Mouse (Mus musculus): Measurements from ENCODE around the gene H2-M3. TPM values are rescaled to one million over a fixed set of nuclear protein-coding genes. Genes with fewer than 3 reads are reported as not detected.
"Not testable (repeated sequence)": the region's sequence is repeated elsewhere in the genome, so short reads cannot be mapped to it uniquely, and the experiment has no call there.

Gene H2-M3
- total RNA-seq (2014; rRNA removed), result 1.0 and 1.9 TPM in 2 replicates
- 1.5 and 1.7 TPM in 2 replicates for polyA plus RNA-seq (2015; fragmentation: Nextera tagmentation; extraction: Ambion mirVana)

DNA sequence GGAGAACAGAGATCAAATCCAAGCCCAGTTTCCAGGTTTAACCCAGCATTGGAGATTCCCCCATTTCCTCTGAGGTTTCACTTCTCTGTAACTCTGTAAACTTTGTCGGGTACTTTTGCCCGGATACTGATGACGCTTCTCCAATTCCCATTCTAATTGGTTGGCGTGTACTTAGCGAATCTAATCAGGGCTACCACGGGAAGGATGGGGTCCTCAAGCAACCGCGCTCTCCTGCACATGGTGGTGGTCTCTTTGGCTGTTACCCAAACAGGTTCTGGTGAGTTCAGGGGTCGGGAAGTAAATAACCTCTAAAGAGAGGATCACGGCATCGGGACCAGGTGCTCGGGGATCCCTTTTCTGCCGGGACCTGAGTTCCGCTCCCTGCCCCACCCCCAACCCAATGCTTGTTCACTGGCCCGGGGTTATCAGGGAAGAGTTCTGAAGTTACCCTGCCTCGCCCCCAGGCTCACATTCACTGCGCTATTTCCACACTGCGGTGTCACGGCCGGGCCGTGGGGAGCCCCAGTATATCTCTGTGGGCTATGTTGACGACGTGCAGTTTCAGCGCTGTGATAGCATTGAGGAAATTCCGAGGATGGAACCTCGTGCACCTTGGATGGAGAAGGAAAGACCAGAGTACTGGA, at the start of gene H2-M3:
Gene H2-M3 (plus strand): TSS at position 163 of the 644 bp plus-strand sequence.
- Histone ChIP-seq H3K36me3 (ENCODE audit: insufficient read depth) (no peaks in the 10 kb centered on the region), H3K4me3 (ENCODE audit: low read depth, low read length) (peak within 1 kb of the TSS; percentile 44), H3K4me2 (ENCODE audit: low read depth) (peak within 1 kb of the TSS; percentile 93), H3K9ac (peak within 1 kb of the TSS; percentile 36; the same call in 1 of the 2 replicates), H3K27me3 (ENCODE audit: insufficient read depth, low read length) (no peaks in the 10 kb centered on the region), H3K4me1 (ENCODE audit: insufficient read depth) (no peaks in the 10 kb centered on the region), H3K9me3 (ENCODE audit: low read length) (no peaks in the 10 kb centered on the region), H3K27ac (ENCODE audit: low read depth, low read length) (no peak within 1 kb of the TSS)
- TF ChIP-seq CTCF (IDR thresholded peaks at IDR 0.05; ENCODE audit: low read depth), result no peak
- 4% methylated on average over 26 of the region's 26 CpGs for WGBS
- DNase-seq (peak; percentile 95), ATAC-seq (peak; percentile 100)

DNA sequence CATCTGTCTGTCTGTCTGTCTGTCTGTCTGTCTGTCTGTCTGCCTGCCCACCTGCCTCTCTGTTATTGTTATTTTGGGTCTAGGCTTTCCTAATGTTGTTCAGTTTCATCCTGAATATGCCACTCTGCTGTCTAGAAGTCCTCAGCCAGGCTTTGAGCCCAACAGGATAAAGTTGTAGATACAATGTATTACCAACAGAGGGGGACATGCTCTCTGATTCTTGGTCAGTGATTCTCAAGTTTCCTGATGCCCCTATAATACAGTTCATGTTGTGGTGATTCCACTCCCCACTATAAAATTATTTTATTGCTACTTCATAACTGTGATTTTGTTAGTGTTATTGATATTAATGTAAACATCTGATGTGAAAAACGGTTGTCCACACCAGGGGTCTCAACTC, 48.1 kb upstream of the H2-M3 start:
- WGBS, result 32% methylated on average over 1 of the region's 1 CpGs
- Histone ChIP-seq H3K4me2 (ENCODE audit: low read depth) (no peak overlapping the region), H3K36me3 (ENCODE audit: insufficient read depth) (no peaks in the 10 kb centered on the region), H3K9ac (no peak overlapping the region), H3K9me3 (ENCODE audit: low read length) (no peaks in the 10 kb centered on the region), H3K4me1 (ENCODE audit: insufficient read depth) (no peaks in the 10 kb centered on the region), H3K27me3 (ENCODE audit: insufficient read depth, low read length) (no peaks in the 10 kb centered on the region), H3K27ac (ENCODE audit: low read depth, low read length) (no peak overlapping the region), H3K4me3 (ENCODE audit: low read depth, low read length) (no peak overlapping the region)
- ATAC-seq, result no peak
- TF ChIP-seq CTCF (IDR thresholded peaks at IDR 0.05; ENCODE audit: low read depth), result no peak; the same call in 1 of the 2 replicates
- DNase-seq, result no peak

DNA sequence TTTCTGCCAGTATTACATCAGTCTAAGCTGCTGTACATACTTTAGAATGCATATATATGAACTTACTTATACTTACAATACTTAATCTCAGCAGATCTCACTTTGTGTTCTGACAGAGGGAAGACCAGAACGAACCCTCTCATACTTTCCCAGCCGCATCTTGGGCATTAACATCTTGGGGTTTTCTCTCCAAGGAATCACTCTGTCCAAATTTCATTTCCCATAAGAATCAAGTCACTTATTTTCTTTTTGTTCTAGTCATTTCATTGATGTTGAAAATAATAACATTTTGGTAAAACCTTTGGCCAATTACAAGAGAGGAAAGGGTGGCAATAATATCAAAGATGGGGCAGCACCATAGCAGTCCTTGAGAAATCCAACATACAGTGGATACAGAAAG, 32.8 kb upstream of the H2-M3 start, which contains the start of gene Olfr97:
Gene Olfr97 (minus strand): TSS at position 101 of the 400 bp plus-strand sequence.
- not testable (repeated sequence) for H3K9me3 ChIP-seq (ENCODE audit: low read length); H3K36me3 ChIP-seq (ENCODE audit: insufficient read depth); H3K27me3 ChIP-seq (ENCODE audit: insufficient read depth, low read length); ATAC-seq; H3K27ac ChIP-seq (ENCODE audit: low read depth, low read length); H3K9ac ChIP-seq; H3K4me1 ChIP-seq (ENCODE audit: insufficient read depth); DNase-seq; H3K4me2 ChIP-seq (ENCODE audit: low read depth); H3K4me3 ChIP-seq (ENCODE audit: low read depth, low read length)
- 90% methylated on average over 2 of the region's 2 CpGs for WGBS

DNA sequence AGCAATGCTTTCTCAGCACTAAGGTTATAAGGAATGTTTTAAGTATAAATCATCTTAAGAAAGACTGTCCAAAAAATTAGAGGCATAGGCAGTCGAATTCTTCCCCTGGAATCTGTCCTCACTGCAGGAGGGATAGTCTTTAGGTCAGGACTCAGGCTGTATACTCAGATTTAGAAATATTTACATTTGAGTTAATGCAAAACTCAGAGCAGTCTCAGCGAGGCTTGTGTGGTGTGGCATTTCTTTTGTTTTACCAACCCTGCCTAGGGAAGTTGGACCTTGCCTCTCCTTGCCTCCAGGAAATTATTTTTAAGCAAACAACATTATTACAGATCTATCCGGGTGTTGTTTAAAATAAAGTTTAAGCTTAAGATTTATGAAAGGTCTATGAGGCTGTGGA, 27.8 kb upstream of the H2-M3 start:
- no peak overlapping the region for H3K27ac ChIP-seq (ENCODE audit: low read depth, low read length)
- no peak for TF ChIP-seq CTCF (IDR thresholded peaks at IDR 0.05; ENCODE audit: low read depth)
- no peak for ATAC-seq
- no peak overlapping the region for H3K4me2 ChIP-seq (ENCODE audit: low read depth)
- H3K27me3 ChIP-seq (ENCODE audit: insufficient read depth, low read length), result no peaks in the 10 kb centered on the region
- DNase-seq, result no peak
- H3K36me3 ChIP-seq (ENCODE audit: insufficient read depth), result no peaks in the 10 kb centered on the region
- WGBS, result 60% methylated on average over 3 of the region's 3 CpGs
- H3K4me3 ChIP-seq (ENCODE audit: low read depth, low read length), result no peak overlapping the region
- H3K9me3 ChIP-seq (ENCODE audit: low read length), result no peaks in the 10 kb centered on the region
- no peaks in the 10 kb centered on the region for H3K4me1 ChIP-seq (ENCODE audit: insufficient read depth)
- H3K9ac ChIP-seq, result no peak overlapping the region

DNA sequence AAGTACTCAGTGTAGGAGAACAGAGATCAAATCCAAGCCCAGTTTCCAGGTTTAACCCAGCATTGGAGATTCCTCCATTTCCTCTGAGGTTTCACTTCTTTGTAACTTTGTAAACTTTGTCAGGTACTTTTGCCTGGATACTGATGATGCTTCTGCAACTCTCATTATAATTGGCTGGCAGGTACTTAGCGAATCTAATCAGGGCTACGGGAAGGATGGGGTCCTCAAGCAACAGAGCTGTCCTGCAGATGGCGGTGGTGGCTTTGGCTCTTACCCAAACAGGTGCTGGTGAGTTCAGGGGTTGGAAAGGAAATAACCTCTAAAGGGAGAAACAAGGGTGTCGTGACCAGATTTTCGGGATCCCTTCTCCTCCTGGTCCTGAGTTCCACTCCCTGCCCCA, 23.3 kb upstream of the H2-M3 start:
- Histone ChIP-seq H3K9me3 (ENCODE audit: low read length) (no peaks in the 10 kb centered on the region), H3K4me1 (ENCODE audit: insufficient read depth) (no peaks in the 10 kb centered on the region), H3K27ac (ENCODE audit: low read depth, low read length) (no peak overlapping the region), H3K27me3 (ENCODE audit: insufficient read depth, low read length) (no peaks in the 10 kb centered on the region), H3K4me3 (ENCODE audit: low read depth, low read length) (no peak overlapping the region), H3K4me2 (ENCODE audit: low read depth) (no peak overlapping the region), H3K9ac (no peak overlapping the region), H3K36me3 (ENCODE audit: insufficient read depth) (no peaks in the 10 kb centered on the region)
- WGBS, result 27% methylated on average over 5 of the region's 5 CpGs
- ATAC-seq (peak; percentile 76), DNase-seq (peak; percentile 45)
- peak; percentile 6; the same call in 1 of the 2 replicates for TF ChIP-seq CTCF (IDR thresholded peaks at IDR 0.05; ENCODE audit: low read depth)

DNA sequence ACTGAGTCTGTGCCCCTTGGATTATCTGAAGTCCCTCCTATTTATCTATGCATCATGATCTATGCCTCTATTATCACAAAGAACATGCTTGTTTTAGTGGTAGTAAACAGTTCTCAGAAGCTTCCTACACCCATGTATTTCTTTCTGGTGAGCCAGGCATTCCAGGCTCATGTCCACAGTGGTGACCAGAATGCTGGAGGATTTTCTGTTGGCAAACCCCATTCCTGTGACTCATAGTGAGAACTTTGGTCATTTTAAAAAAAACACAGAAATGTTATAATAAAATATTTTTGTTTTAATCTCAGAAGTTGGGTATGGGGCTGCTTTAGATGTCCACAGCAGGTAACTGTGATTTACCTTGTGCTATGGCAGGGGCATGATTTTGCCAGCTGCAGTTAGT, 20.6 kb upstream of the H2-M3 start:
- H3K27ac ChIP-seq (ENCODE audit: low read depth, low read length), result no peak overlapping the region
- no peak overlapping the region for H3K9ac ChIP-seq
- H3K4me1 ChIP-seq (ENCODE audit: insufficient read depth), result no peaks in the 10 kb centered on the region
- no peak for ATAC-seq
- no peak for DNase-seq
- no peaks in the 10 kb centered on the region for H3K27me3 ChIP-seq (ENCODE audit: insufficient read depth, low read length)
- H3K4me3 ChIP-seq (ENCODE audit: low read depth, low read length), result no peak overlapping the region
- H3K9me3 ChIP-seq (ENCODE audit: low read length), result no peaks in the 10 kb centered on the region
- H3K36me3 ChIP-seq (ENCODE audit: insufficient read depth), result no peaks in the 10 kb centered on the region
- H3K4me2 ChIP-seq (ENCODE audit: low read depth), result no peak overlapping the region
- no peak for TF ChIP-seq CTCF (IDR thresholded peaks at IDR 0.05; ENCODE audit: low read depth)

DNA sequence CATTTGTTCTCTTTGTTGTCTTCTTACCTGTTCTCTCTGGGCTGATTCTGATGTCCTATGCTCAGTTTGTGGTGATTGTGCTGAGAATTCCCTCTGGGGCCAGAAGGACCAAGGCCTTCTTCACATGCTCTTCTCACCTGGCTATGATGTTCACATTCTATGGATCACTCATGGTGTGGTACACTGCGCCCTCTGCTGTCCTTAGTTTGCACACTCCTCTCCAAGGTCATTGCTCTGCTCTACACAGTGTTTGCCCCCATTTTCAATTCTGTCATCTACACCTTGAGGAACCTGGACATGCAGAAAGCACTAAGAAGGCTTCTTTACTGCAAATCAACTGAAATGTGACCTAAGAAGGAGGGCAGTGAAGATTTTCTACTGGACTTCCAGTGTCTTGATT, 19.5 kb upstream of the H2-M3 start:
- TF ChIP-seq CTCF (IDR thresholded peaks at IDR 0.05; ENCODE audit: low read depth), result peak; percentile 32
- no peaks in the 10 kb centered on the region for H3K36me3 ChIP-seq (ENCODE audit: insufficient read depth)
- WGBS, result 12% methylated on average over 1 of the region's 1 CpGs

More for the DNA sequence above, 19.5 kb upstream of the H2-M3 start:
- no peaks in the 10 kb centered on the region for H3K4me1 ChIP-seq (ENCODE audit: insufficient read depth)
- no peaks in the 10 kb centered on the region for H3K27me3 ChIP-seq (ENCODE audit: insufficient read depth, low read length)
- no peak overlapping the region for H3K27ac ChIP-seq (ENCODE audit: low read depth, low read length)
- no peak for ATAC-seq
- H3K4me3 ChIP-seq (ENCODE audit: low read depth, low read length), result no peak overlapping the region
- H3K9ac ChIP-seq, result no peak overlapping the region
- H3K4me2 ChIP-seq (ENCODE audit: low read depth), result no peak overlapping the region
- DNase-seq, result no peak
- no peaks in the 10 kb centered on the region for H3K9me3 ChIP-seq (ENCODE audit: low read length)

Measured in forebrain, postnatal 0 days (tissue).